Mouse (Mus musculus): ENCODE measurements around the gene Zfp853. TPM values are rescaled to one million over a fixed set of nuclear protein-coding genes. Genes with fewer than 3 reads are reported as not detected.
A peak's percentile ranks its signal among the peaks of the same experiment; 100 is the strongest.

The Zfp853 gene
- polyA plus RNA-seq, 1 experiment: 0.96 TPM

GRCm38 (mm10) chr5:143287774-143288328 lies 5.6 kb downstream of the Zfp853 start:
- H3K4me1 ChIP-seq (replicated peaks; ENCODE audit: control insufficient read depth, insufficient read depth, low read length): peaks cover 9% of the 10 kb centered on the region
- TF ChIP-seq POLR2A (IDR thresholded peaks at IDR 0.05; ENCODE audit: control insufficient read depth, extremely low read depth, insufficient read depth, low read length, poor library complexity) (no peak), CTCF (IDR thresholded peaks at IDR 0.05; ENCODE audit: borderline replicate concordance, control insufficient read depth, extremely low read depth, insufficient read depth, low read length, poor library complexity) (no peak)
- H3K36me3 ChIP-seq (ENCODE audit: control insufficient read depth, insufficient read depth, low read length): no peaks in the 10 kb centered on the region
- DNase-seq: peak; percentile 15
- H3K4me3 ChIP-seq (ENCODE audit: control insufficient read depth, insufficient read depth, low read length): no peak overlapping the region
- H3K27me3 ChIP-seq (ENCODE audit: control insufficient read depth, insufficient read depth, low read length): peaks cover 12% of the 10 kb centered on the region; the same call in 1 of the 2 replicates
- WGBS: 2% methylated on average over 48 of the region's 48 CpGs
- H3K27ac ChIP-seq (ENCODE audit: control insufficient read depth, insufficient read depth, low read length): no peak overlapping the region

DNA sequence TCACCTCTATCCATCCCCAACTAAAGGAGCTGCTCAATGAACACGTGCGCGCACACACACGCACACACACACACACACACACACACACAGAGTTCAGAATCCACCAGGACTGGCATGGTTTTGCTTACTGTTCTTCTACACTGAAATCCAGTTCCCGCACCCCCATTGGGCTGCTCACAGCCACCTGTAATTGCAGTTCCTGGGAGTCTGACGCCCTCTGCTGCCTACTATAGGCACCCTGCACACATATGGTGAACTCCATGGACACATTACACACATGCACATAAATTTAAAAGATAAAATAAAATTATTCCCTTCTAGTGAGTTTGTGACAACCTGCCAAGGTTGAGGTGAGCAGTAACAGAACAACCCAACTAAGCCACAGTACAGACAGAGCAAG lies 8.7 kb downstream of the Zfp853 start:
- DNase-seq: no peak

DNA sequence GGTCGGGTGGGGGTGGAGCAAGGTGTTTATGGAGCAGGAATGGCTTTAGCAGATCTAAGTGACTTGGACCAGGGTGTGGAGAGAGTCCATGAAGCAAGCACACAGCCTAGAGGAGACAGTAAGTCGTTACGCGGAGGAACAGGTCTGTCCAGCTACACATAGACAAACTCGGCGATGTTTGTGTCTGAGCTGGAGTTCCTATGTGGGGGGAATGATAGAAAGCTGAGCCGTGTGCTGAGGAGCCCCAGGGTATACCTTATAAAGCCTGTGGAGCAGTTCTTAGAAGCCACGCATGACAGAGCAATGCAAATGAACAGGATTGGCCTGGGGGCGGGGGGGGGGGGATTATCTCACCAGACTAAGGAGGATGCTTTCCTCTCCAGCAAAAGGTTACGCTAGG lies 14.2 kb downstream of the Zfp853 start:
- H3K4me1 ChIP-seq (replicated peaks; ENCODE audit: control insufficient read depth, insufficient read depth, low read length): no peaks in the 10 kb centered on the region
- H3K4me3 ChIP-seq (ENCODE audit: control insufficient read depth, insufficient read depth, low read length): no peak overlapping the region
- TF ChIP-seq POLR2A (IDR thresholded peaks at IDR 0.05; ENCODE audit: control insufficient read depth, extremely low read depth, insufficient read depth, low read length, poor library complexity): no peak
- TF ChIP-seq CTCF (IDR thresholded peaks at IDR 0.05; ENCODE audit: borderline replicate concordance, control insufficient read depth, extremely low read depth, insufficient read depth, low read length, poor library complexity): no peak
- WGBS: 81% methylated on average over 10 of the region's 10 CpGs
- no peaks in the 10 kb centered on the region for H3K36me3 ChIP-seq (ENCODE audit: control insufficient read depth, insufficient read depth, low read length)
- no peak for DNase-seq
- no peak overlapping the region for H3K27ac ChIP-seq (ENCODE audit: control insufficient read depth, insufficient read depth, low read length)
- no peaks in the 10 kb centered on the region; the same call in 1 of the 2 replicates for H3K27me3 ChIP-seq (ENCODE audit: control insufficient read depth, insufficient read depth, low read length)

More for the DNA sequence above, 8.7 kb downstream of the Zfp853 start:
- Histone ChIP-seq H3K4me3 (ENCODE audit: control insufficient read depth, insufficient read depth, low read length) (no peak overlapping the region), H3K36me3 (ENCODE audit: control insufficient read depth, insufficient read depth, low read length) (no peaks in the 10 kb centered on the region), H3K27ac (ENCODE audit: control insufficient read depth, insufficient read depth, low read length) (no peak overlapping the region), H3K27me3 (ENCODE audit: control insufficient read depth, insufficient read depth, low read length) (peaks cover 12% of the 10 kb centered on the region; the same call in 1 of the 2 replicates), H3K4me1 (replicated peaks; ENCODE audit: control insufficient read depth, insufficient read depth, low read length) (peaks cover 9% of the 10 kb centered on the region)
- TF ChIP-seq CTCF (IDR thresholded peaks at IDR 0.05; ENCODE audit: borderline replicate concordance, control insufficient read depth, extremely low read depth, insufficient read depth, low read length, poor library complexity): no peak
- TF ChIP-seq POLR2A (IDR thresholded peaks at IDR 0.05; ENCODE audit: control insufficient read depth, extremely low read depth, insufficient read depth, low read length, poor library complexity): no peak
- whole genome bisulfite sequencing: 72% methylated on average over 6 of the region's 6 CpGs

DNA sequence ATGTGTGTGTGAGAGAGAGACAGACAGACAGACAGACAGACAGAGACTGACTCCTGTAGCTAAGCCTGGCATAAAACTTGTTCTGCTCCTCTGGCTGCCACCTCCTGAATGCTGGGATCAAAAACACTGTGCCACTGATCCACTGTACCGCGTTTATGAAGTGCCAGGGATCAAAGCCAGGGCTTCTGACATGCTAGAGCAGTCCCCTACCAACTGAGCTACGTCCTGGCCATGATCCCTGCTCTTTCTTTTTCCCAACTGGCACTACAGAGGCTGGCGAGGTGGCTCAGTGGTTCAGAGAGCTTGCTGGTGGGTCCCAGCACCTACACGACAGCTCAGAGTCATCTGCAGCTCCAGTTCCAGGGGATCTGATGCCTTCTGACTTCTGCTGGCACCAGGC lies 17.7 kb downstream of the Zfp853 start:
- no peaks in the 10 kb centered on the region for H3K4me1 ChIP-seq (replicated peaks; ENCODE audit: control insufficient read depth, insufficient read depth, low read length)
- H3K36me3 ChIP-seq (ENCODE audit: control insufficient read depth, insufficient read depth, low read length): no peaks in the 10 kb centered on the region
- DNase-seq: no peak
- H3K27ac ChIP-seq (ENCODE audit: control insufficient read depth, insufficient read depth, low read length): no peak overlapping the region
- TF ChIP-seq CTCF (IDR thresholded peaks at IDR 0.05; ENCODE audit: borderline replicate concordance, control insufficient read depth, extremely low read depth, insufficient read depth, low read length, poor library complexity) (no peak), POLR2A (IDR thresholded peaks at IDR 0.05; ENCODE audit: control insufficient read depth, extremely low read depth, insufficient read depth, low read length, poor library complexity) (no peak)
- 76% methylated on average over 5 of the region's 5 CpGs for WGBS
- H3K4me3 ChIP-seq (ENCODE audit: control insufficient read depth, insufficient read depth, low read length): no peak overlapping the region
- no peaks in the 10 kb centered on the region; the same call in 1 of the 2 replicates for H3K27me3 ChIP-seq (ENCODE audit: control insufficient read depth, insufficient read depth, low read length)

DNA sequence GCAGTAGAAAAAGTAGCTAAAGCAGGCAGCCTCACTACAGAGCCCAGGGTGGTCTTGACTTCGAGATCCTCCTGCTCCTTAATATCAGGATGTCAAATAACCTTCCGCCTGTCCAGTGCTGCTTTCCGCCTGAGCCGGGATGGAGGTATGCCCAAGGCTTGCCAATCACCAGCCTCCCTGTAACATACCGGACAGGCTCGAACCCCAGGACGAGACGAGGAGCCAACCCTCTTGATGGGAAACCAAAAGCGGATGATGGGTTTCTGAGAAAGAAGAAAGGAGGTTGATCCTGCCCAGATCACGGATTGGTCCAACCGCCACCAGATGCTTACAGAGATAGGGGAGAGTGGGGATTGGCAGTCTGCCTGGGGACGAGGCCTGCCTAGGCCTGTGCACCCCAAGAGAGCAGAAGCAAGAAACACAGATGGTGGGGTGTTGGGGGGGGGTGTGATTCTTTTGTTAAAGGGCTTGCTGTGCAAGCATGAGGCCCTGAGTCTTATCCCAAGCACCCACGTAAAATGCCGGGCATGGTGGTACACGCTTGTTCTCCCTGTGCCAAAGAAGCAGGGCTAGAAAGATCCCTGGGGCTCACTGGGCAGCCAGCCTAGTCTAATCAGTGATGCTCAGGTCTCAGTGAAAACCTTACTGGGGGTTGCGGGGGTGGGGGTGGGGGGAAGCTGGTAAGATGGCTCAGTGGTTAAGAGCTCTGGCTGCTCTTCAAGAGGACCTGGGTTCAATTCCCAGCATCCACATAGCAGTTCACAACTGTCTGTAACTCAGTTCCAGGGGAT lies 20.7 kb downstream of the Zfp853 start:
- Histone ChIP-seq H3K4me1 (replicated peaks; ENCODE audit: control insufficient read depth, insufficient read depth, low read length) (peaks cover 14% of the 10 kb centered on the region), H3K27ac (ENCODE audit: control insufficient read depth, insufficient read depth, low read length) (no peak overlapping the region), H3K36me3 (ENCODE audit: control insufficient read depth, insufficient read depth, low read length) (no peaks in the 10 kb centered on the region), H3K4me3 (ENCODE audit: control insufficient read depth, insufficient read depth, low read length) (no peak overlapping the region), H3K27me3 (ENCODE audit: control insufficient read depth, insufficient read depth, low read length) (no peaks in the 10 kb centered on the region; the same call in 1 of the 2 replicates)
- WGBS: 48% methylated on average over 16 of the region's 16 CpGs
- TF ChIP-seq CTCF (IDR thresholded peaks at IDR 0.05; ENCODE audit: borderline replicate concordance, control insufficient read depth, extremely low read depth, insufficient read depth, low read length, poor library complexity): no peak
- TF ChIP-seq POLR2A (IDR thresholded peaks at IDR 0.05; ENCODE audit: control insufficient read depth, extremely low read depth, insufficient read depth, low read length, poor library complexity): no peak
- no peak for DNase-seq

GRCm38 (mm10) chr5:143272108-143272507 lies 21.3 kb downstream of the Zfp853 start:
- Histone ChIP-seq H3K36me3 (ENCODE audit: control insufficient read depth, insufficient read depth, low read length) (no peaks in the 10 kb centered on the region), H3K4me1 (replicated peaks; ENCODE audit: control insufficient read depth, insufficient read depth, low read length) (peaks cover 14% of the 10 kb centered on the region), H3K4me3 (ENCODE audit: control insufficient read depth, insufficient read depth, low read length) (no peak overlapping the region), H3K27ac (ENCODE audit: control insufficient read depth, insufficient read depth, low read length) (no peak overlapping the region), H3K27me3 (ENCODE audit: control insufficient read depth, insufficient read depth, low read length) (no peaks in the 10 kb centered on the region; the same call in 1 of the 2 replicates)
- WGBS: 43% methylated on average over 3 of the region's 3 CpGs
- no peak for DNase-seq
- TF ChIP-seq CTCF (IDR thresholded peaks at IDR 0.05; ENCODE audit: borderline replicate concordance, control insufficient read depth, extremely low read depth, insufficient read depth, low read length, poor library complexity): no peak

Data from thymus, adult 2 months (tissue).